Mouse (Mus musculus) kidney, embryonic 15.5 days (tissue): ENCODE results near the gene Mrgpre. TPM values are rescaled to one million over a fixed set of nuclear protein-coding genes. Genes with fewer than 3 reads are reported as not detected.

Source experiments
- microRNA-seq: library from miRNA; unstranded; fragments of <30 nt; microRNA quantifications from one replicate; pipeline ENCODE4, GENCODE M21; 2016
- polyA plus RNA-seq: library from polyadenylated mRNA; unstranded; fragments of >200 nt; fragmentation: Nextera tagmentation; extraction: Ambion mirVana; gene quantifications from 2 replicates; pipeline ENCODE4 v1.2.1, GENCODE M21; 2015

Mrgpre gene
- polyA plus RNA-seq, 1 experiment from 2014 or later: 2.0 TPM

Small RNAs within 50 kb of the gene (microRNA-seq; reads per million reads assigned to microRNA genes)
- gene Gm22064: not detected

Other genes with a start within 250 kb of the Mrgpre start
- 276 and 287 TPM in 2 replicates for gene Nap1l4, start 235.4 kb downstream of the Mrgpre start, polyA plus RNA-seq
- 62.3 and 62.9 TPM in 2 replicates for gene Cars, start 184.4 kb downstream of the Mrgpre start, polyA plus RNA-seq
- 0.54 and 0.65 TPM in 2 replicates for gene Tnfrsf26, start 155.8 kb downstream of the Mrgpre start, polyA plus RNA-seq
- 10.6 and 12.1 TPM in 2 replicates for gene Tnfrsf22, start 134.8 kb downstream of the Mrgpre start, polyA plus RNA-seq
- gene Tnfrsf23, start 98.6 kb downstream of the Mrgpre start, polyA plus RNA-seq: 2.0 and 2.8 TPM in 2 replicates
- gene Osbpl5, start 27.5 kb downstream of the Mrgpre start, polyA plus RNA-seq: 31.9 and 34.0 TPM in 2 replicates
- not detected in 2 replicates for gene Mrgprg, start 17.5 kb downstream of the Mrgpre start, polyA plus RNA-seq
- gene Nadsyn1, start 38.3 kb upstream of the Mrgpre start, polyA plus RNA-seq: 9.0 and 10.4 TPM in 2 replicates
- 37.7 and 47.2 TPM in 2 replicates for gene Dhcr7, start 38.6 kb upstream of the Mrgpre start, polyA plus RNA-seq
- not detected in 2 replicates for gene Gm498, start 82.3 kb upstream of the Mrgpre start, polyA plus RNA-seq
- gene Shank2, start 217.4 kb upstream of the Mrgpre start, polyA plus RNA-seq: 2.6 and 2.7 TPM in 2 replicates